In the genomic region with DNA sequence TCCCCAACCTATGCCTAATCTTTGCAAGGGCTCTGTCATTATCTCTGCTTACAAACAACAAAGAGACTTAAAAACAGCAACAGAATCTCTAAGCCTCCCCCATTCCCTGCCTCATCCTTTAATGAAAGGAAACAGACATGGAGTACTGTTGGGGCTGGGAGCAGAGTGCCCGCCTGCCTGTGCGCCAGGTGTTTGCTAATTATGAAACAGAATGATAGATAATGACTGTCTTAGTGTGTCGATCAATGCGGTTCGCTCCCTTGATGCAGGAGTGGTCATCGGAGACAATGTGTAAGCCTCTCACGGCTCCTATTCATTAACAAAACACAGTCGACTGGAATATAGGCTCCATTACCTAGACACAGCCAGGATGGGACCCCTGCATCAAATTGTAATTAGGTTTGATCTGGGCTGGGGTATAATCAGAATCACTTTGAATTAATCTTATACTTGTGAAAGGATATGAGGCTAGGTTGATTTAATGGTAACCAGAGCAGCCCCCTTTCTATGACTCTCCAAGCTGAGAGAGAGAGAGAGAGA, we compare ENCODE assay signal across 22 mouse cellular contexts.
DNase-seq lines count a peak whose midpoint lies in the region; ATAC-seq and TF ChIP-seq lines count a peak whose summit lies in the region.
"Had no signal": no experiment of that assay in that cellular context is flagged by ENCODE, and none has a peak within 500 bp of the region (broad histone marks: within the 10 kb centered on the region; RNA-seq: fewer than 3 reads in every experiment).

No protein-coding gene starts in this region.

- no peaks in the 10 kb centered on the region for H3K79me2 ChIP-seq in MEL (ENCODE audit: control insufficient read depth, insufficient read depth, low read length, poor library complexity)

- 0 out of 2 replicates have a peak, but pooled peaks have one; percentile 14 for ATAC-seq in hindbrain, embryonic 15.5 days (ENCODE audit: low FRiP score, low read depth)
- ATAC-seq in hindbrain, embryonic 11.5 days (ENCODE audit: low FRiP score), result no peak
- ATAC-seq in midbrain, embryonic 13.5 days, result peak; percentile 53; the same call in 1 of the 2 replicates
- no peak for ATAC-seq in midbrain, embryonic 15.5 days (replicated peaks)
- no peak for ATAC-seq in liver, embryonic 13.5 days (ENCODE audit: low read depth)
- ATAC-seq: activated CD4-positive, CD25-positive, alpha-beta regulatory T cell, adult 4 months; forebrain, postnatal 0 days; inflammation-experienced regulatory T-cells, adult 6 months had no signal

- H3K27ac ChIP-seq in hindbrain, embryonic 15.5 days (replicated peaks), result peak overlapping the region; percentile 26; the same call in 1 of the 2 replicates
- no peak overlapping the region for H3K27ac ChIP-seq in hindbrain, embryonic 11.5 days (ENCODE audit: low read depth, low read length)
- no peak overlapping the region for H3K27ac ChIP-seq in midbrain, embryonic 13.5 days
- no peak overlapping the region for H3K27ac ChIP-seq in midbrain, embryonic 15.5 days
- H3K27ac ChIP-seq in MEL (ENCODE audit: control insufficient read depth, low read depth, low read length), result peak overlapping the region; percentile 37; the same call in 1 of the 2 replicates
- H3K27ac ChIP-seq in liver, embryonic 13.5 days, result no peak overlapping the region
- H3K27ac ChIP-seq: heart, embryonic 13.5 days; kidney, postnatal 0 days; liver, embryonic 15.5 days had no signal

- H3K4me2 ChIP-seq in hindbrain, embryonic 15.5 days, result 0 out of 2 replicates have a peak overlapping the region, but pooled peaks have one; percentile 20
- H3K4me2 ChIP-seq in hindbrain, embryonic 11.5 days (replicated peaks; ENCODE audit: low read depth, low read length), result no peak overlapping the region
- no peak overlapping the region for H3K4me2 ChIP-seq in midbrain, embryonic 13.5 days (replicated peaks)
- H3K4me2 ChIP-seq in midbrain, embryonic 15.5 days, result no peak overlapping the region
- H3K4me2 ChIP-seq in liver, embryonic 13.5 days, result peak overlapping the region; percentile 29; the same call in 1 of the 2 replicates
- H3K4me2 ChIP-seq: heart, embryonic 13.5 days had no signal

- TF ChIP-seq RAD21 in MEL (IDR thresholded peaks at IDR 0.05; ENCODE audit: low read depth, low read length), result no peak

- H3K27me3 ChIP-seq in hindbrain, embryonic 15.5 days, result no peaks in the 10 kb centered on the region
- H3K27me3 ChIP-seq in hindbrain, embryonic 11.5 days (ENCODE audit: control insufficient read depth, insufficient read depth, low read length), result no peaks in the 10 kb centered on the region
- no peaks in the 10 kb centered on the region for H3K27me3 ChIP-seq in midbrain, embryonic 13.5 days
- no peaks in the 10 kb centered on the region for H3K27me3 ChIP-seq in midbrain, embryonic 15.5 days (replicated peaks)
- no peaks in the 10 kb centered on the region for H3K27me3 ChIP-seq in MEL (ENCODE audit: control insufficient read depth in 1 of 2, insufficient read depth in 2 of 2, low read length in 2 of 2)
- H3K27me3 ChIP-seq in liver, embryonic 13.5 days, result peaks cover 34% of the 10 kb centered on the region
- H3K27me3 ChIP-seq: heart, embryonic 13.5 days had no signal

- DNase-seq in hindbrain, embryonic 11.5 days (ENCODE audit: low spot score), result no peak
- DNase-seq in MEL (ENCODE audit: low read depth, low spot score), result peak; percentile 8
- DNase-seq in liver, embryonic 13.5 days, result no peak
- DNase-seq in adrenal gland, postnatal 14 days, result no peak
- DNase-seq in left cerebral cortex, adult 18-20 months (ENCODE audit: low spot score in 2 of 2), result no peak
- DNase-seq: adrenal gland, adult 8-10 months; B cell, adult 2 months; cerebellum, adult 9-10 months; forebrain, postnatal 0 days; gastrocnemius, postnatal 25 days; heart, adult 18-20 months; kidney, adult 18-20 months; lung, postnatal 4 days; thymus, postnatal 14 days had no signal

- no peak overlapping the region for H3K4me3 ChIP-seq in hindbrain, embryonic 15.5 days
- H3K4me3 ChIP-seq in hindbrain, embryonic 11.5 days (ENCODE audit: low read depth, low read length), result no peak overlapping the region
- no peak overlapping the region for H3K4me3 ChIP-seq in midbrain, embryonic 13.5 days (replicated peaks)
- H3K4me3 ChIP-seq in midbrain, embryonic 15.5 days, result no peak overlapping the region
- no peak overlapping the region; a peak in 1 of 4 replicates for H3K4me3 ChIP-seq in MEL (ENCODE audit: control insufficient read depth in 1 of 2, insufficient read depth in 1 of 2, low read depth in 2 of 2, low read length in 2 of 2)
- H3K4me3 ChIP-seq in liver, embryonic 13.5 days (replicated peaks), result no peak overlapping the region
- H3K4me3 ChIP-seq: heart, embryonic 13.5 days; liver, embryonic 15.5 days had no signal

- no peak for TF ChIP-seq EP300 in MEL (IDR thresholded peaks at IDR 0.05; ENCODE audit: low read depth in 1 of 2, low read length in 2 of 2)

- H3K9ac ChIP-seq in hindbrain, embryonic 15.5 days, result no peak overlapping the region
- H3K9ac ChIP-seq in hindbrain, embryonic 11.5 days (ENCODE audit: low read depth, low read length), result no peak overlapping the region
- H3K9ac ChIP-seq in midbrain, embryonic 13.5 days (replicated peaks), result no peak overlapping the region
- H3K9ac ChIP-seq in midbrain, embryonic 15.5 days, result no peak overlapping the region
- no peak overlapping the region for H3K9ac ChIP-seq in MEL (ENCODE audit: control insufficient read depth, low read depth, low read length, poor library complexity, severe bottlenecking)
- peak overlapping the region; percentile 19; the same call in 1 of the 2 replicates for H3K9ac ChIP-seq in liver, embryonic 13.5 days
- H3K9ac ChIP-seq: forebrain, postnatal 0 days; heart, embryonic 13.5 days; liver, embryonic 15.5 days had no signal

- TF ChIP-seq POLR2A in MEL (IDR thresholded peaks at IDR 0.05; ENCODE audit: control insufficient read depth in 1 of 2, insufficient read depth in 1 of 2, low read depth in 1 of 2, low read length in 2 of 2, poor library complexity in 1 of 2), result no peak

- H3K4me1 ChIP-seq in hindbrain, embryonic 15.5 days (replicated peaks), result no peaks in the 10 kb centered on the region
- no peaks in the 10 kb centered on the region for H3K4me1 ChIP-seq in hindbrain, embryonic 11.5 days (replicated peaks; ENCODE audit: control insufficient read depth, insufficient read depth, low read length)
- peaks cover 13% of the 10 kb centered on the region; the same call in 1 of the 2 replicates for H3K4me1 ChIP-seq in midbrain, embryonic 13.5 days (replicated peaks)
- peaks cover 5% of the 10 kb centered on the region; the same call in 1 of the 2 replicates for H3K4me1 ChIP-seq in midbrain, embryonic 15.5 days
- peaks cover 22 to 55% of the 10 kb centered on the region in 2 experiments for H3K4me1 ChIP-seq in MEL (ENCODE audit: control insufficient read depth in 1 of 2, insufficient read depth in 2 of 2, low read length in 2 of 2)
- peaks cover 66% of the 10 kb centered on the region for H3K4me1 ChIP-seq in liver, embryonic 13.5 days (replicated peaks)

- 39% methylated on average over 8 of the region's 8 CpGs for WGBS in hindbrain, embryonic 15.5 days
- WGBS in hindbrain, embryonic 11.5 days, result 87% methylated on average over 8 of the region's 8 CpGs
- 51% methylated on average over 8 of the region's 8 CpGs for WGBS in midbrain, embryonic 13.5 days
- 56% methylated on average over 8 of the region's 8 CpGs for WGBS in midbrain, embryonic 15.5 days
- 76% methylated on average over 8 of the region's 8 CpGs for WGBS in liver, embryonic 13.5 days (ENCODE audit: insufficient replicate concordance)

- TF ChIP-seq CTCF in MEL (IDR thresholded peaks at IDR 0.05 in 2 of 3, conservative IDR thresholded peaks at IDR 0.05 in 1 of 3; ENCODE audit: control insufficient read depth in 1 of 3, insufficient read depth in 1 of 3, low read depth in 2 of 3, low read length in 3 of 3, poor library complexity in 1 of 3, severe bottlenecking in 1 of 3), result no peak

- H3K9me3 ChIP-seq in hindbrain, embryonic 15.5 days, result no peaks in the 10 kb centered on the region
- no peaks in the 10 kb centered on the region for H3K9me3 ChIP-seq in hindbrain, embryonic 11.5 days (ENCODE audit: control insufficient read depth, low read length)
- H3K9me3 ChIP-seq in midbrain, embryonic 13.5 days, result no peaks in the 10 kb centered on the region
- no peaks in the 10 kb centered on the region for H3K9me3 ChIP-seq in midbrain, embryonic 15.5 days
- no peaks in the 10 kb centered on the region for H3K9me3 ChIP-seq in MEL (replicated peaks; ENCODE audit: insufficient read depth, low read length)
- no peaks in the 10 kb centered on the region for H3K9me3 ChIP-seq in liver, embryonic 13.5 days (replicated peaks)
- H3K9me3 ChIP-seq: heart, embryonic 13.5 days; liver, embryonic 15.5 days had no signal

- no peaks in the 10 kb centered on the region for H3K36me3 ChIP-seq in hindbrain, embryonic 15.5 days
- no peaks in the 10 kb centered on the region for H3K36me3 ChIP-seq in hindbrain, embryonic 11.5 days (ENCODE audit: control insufficient read depth, insufficient read depth, low read length)
- no peaks in the 10 kb centered on the region for H3K36me3 ChIP-seq in midbrain, embryonic 13.5 days
- no peaks in the 10 kb centered on the region for H3K36me3 ChIP-seq in midbrain, embryonic 15.5 days (replicated peaks)
- H3K36me3 ChIP-seq in MEL (ENCODE audit: control insufficient read depth in 1 of 2, insufficient read depth in 2 of 2, low read length in 2 of 2), result peaks cover 0 to 51% of the 10 kb centered on the region in 2 experiments; a peak in 2 of 4 replicates
- no peaks in the 10 kb centered on the region for H3K36me3 ChIP-seq in liver, embryonic 13.5 days
- H3K36me3 ChIP-seq: heart, embryonic 13.5 days; liver, embryonic 15.5 days had no signal

TF ChIP-seq in MEL, 35 proteins besides CTCF, POLR2A, EP300 and RAD21 (continues in another document):
- TF ChIP-seq GATA1 (IDR thresholded peaks at IDR 0.05; ENCODE audit: low read depth, low read length), result no peak
- TF ChIP-seq UBTF (IDR thresholded peaks at IDR 0.05; ENCODE audit: borderline replicate concordance, insufficient read depth, low read depth, low read length), result no peak
- no peak for TF ChIP-seq ZC3H11A (IDR thresholded peaks at IDR 0.05; ENCODE audit: low read depth, low read length)
- no peak for TF ChIP-seq ETS1 (IDR thresholded peaks at IDR 0.05; ENCODE audit: low read depth, low read length)
- TF ChIP-seq ZKSCAN1 (IDR thresholded peaks at IDR 0.05; ENCODE audit: low read depth, low read length), result no peak
- TF ChIP-seq BHLHE40 (IDR thresholded peaks at IDR 0.05; ENCODE audit: borderline replicate concordance, low read depth, low read length), result no peak
- TF ChIP-seq CHD2 (IDR thresholded peaks at IDR 0.05; ENCODE audit: low read length), result no peak
- no peak for TF ChIP-seq HCFC1 (IDR thresholded peaks at IDR 0.05; ENCODE audit: low read depth, low read length)
- TF ChIP-seq ELF1 (IDR thresholded peaks at IDR 0.05; ENCODE audit: low read depth, low read length), result no peak
- TF ChIP-seq SMC3 (IDR thresholded peaks at IDR 0.05; ENCODE audit: low read depth, low read length), result no peak
- TF ChIP-seq NELFE (IDR thresholded peaks at IDR 0.05; ENCODE audit: low read depth, low read length), result no peak
- TF ChIP-seq ZNF384 (IDR thresholded peaks at IDR 0.05; ENCODE audit: low read depth, low read length), result no peak
- no peak for TF ChIP-seq RCOR1 (IDR thresholded peaks at IDR 0.05; ENCODE audit: low read depth, low read length)
- no peak for TF ChIP-seq GABPA (IDR thresholded peaks at IDR 0.05; ENCODE audit: low read depth, low read length)

Comparison
In these comparisons a context has a peak if more than half of its experiments do, and no peak if none do; other contexts are left out.
1. ATAC-seq: peak in hindbrain, embryonic 15.5 days (single experiment) and midbrain, embryonic 13.5 days (single experiment); none in hindbrain, embryonic 11.5 days (single experiment), midbrain, embryonic 15.5 days (single experiment) and liver, embryonic 13.5 days (single experiment).
2. H3K27ac ChIP-seq: peak in hindbrain, embryonic 15.5 days (single experiment) and MEL (single experiment); none in hindbrain, embryonic 11.5 days (single experiment), midbrain, embryonic 13.5 days (single experiment), midbrain, embryonic 15.5 days (single experiment) and liver, embryonic 13.5 days (single experiment).
3. H3K4me2 ChIP-seq: peak in hindbrain, embryonic 15.5 days (single experiment) and liver, embryonic 13.5 days (single experiment); none in hindbrain, embryonic 11.5 days (single experiment), midbrain, embryonic 13.5 days (single experiment) and midbrain, embryonic 15.5 days (single experiment).